Mouse (Mus musculus) limb, embryonic 12.5 days (tissue): Measurements from ENCODE around the gene Grb2. TPM values are rescaled to one million over a fixed set of nuclear protein-coding genes. Genes with fewer than 3 reads are reported as not detected.
"Not testable (repeated sequence)": the region's sequence is repeated elsewhere in the genome, so short reads cannot be mapped to it uniquely, and the experiment has no call there.

Experiments used
- ATAC-seq: fragments of 200-750 bp; cut with Nextera tagmentation; 2 replicates; pipeline ENCODE4 v1.8.0; 2017; ENCODE audit warnings: low read depth, moderate TSS enrichment; ENCODE audit not compliant: insufficient number of reproducible peaks, insufficient read depth, low FRiP score, low TSS enrichment
- H3K27ac ChIP-seq: fragments of 300-500 bp; sonication (generic); 2 replicates; pipeline ENCODE4 v1.5.1; 2016; ENCODE audit warnings: mild to moderate bottlenecking, moderate library complexity
- H3K27me3 ChIP-seq: fragments of 300-500 bp; sonication (generic); 2 replicates; pipeline ENCODE4 v1.6.1; 2016; ENCODE audit warnings: mild to moderate bottlenecking, moderate library complexity
- H3K36me3 ChIP-seq: fragments of 300-500 bp; sonication (generic); 2 replicates; pipeline ENCODE4 v1.6.1; 2016; ENCODE audit warnings: mild to moderate bottlenecking, moderate library complexity
- H3K4me1 ChIP-seq: fragments of 300-500 bp; sonication (generic); replicated peaks from 2 replicates; pipeline ENCODE4 v1.6.1; 2016
- H3K4me2 ChIP-seq: fragments of 300-500 bp; sonication (generic); 2 replicates; pipeline ENCODE4 v1.6.1; 2016; ENCODE audit warnings: mild to moderate bottlenecking, moderate library complexity
- H3K4me3 ChIP-seq: fragments of 300-500 bp; sonication (generic); replicated peaks from 2 replicates; pipeline ENCODE4 v1.5.1; 2016; ENCODE audit warnings: mild to moderate bottlenecking
- H3K9ac ChIP-seq: fragments of 300-500 bp; sonication (generic); replicated peaks from 2 replicates; pipeline ENCODE4 v1.6.1; 2016; ENCODE audit warnings: mild to moderate bottlenecking, moderate library complexity
- H3K9me3 ChIP-seq: fragments of 300-500 bp; sonication (generic); 2 replicates; pipeline ENCODE4 v1.6.1; 2016; ENCODE audit warnings: mild to moderate bottlenecking, moderate library complexity
- WGBS: fragments of 180-500 bp; shearing (Covaris S2); methylation state at CpG from one replicate; pipeline ENCODE4 v1.1.7; 2016; 5-methylcytosine and 5-hydroxymethylcytosine counted together
- polyA plus RNA-seq: library from polyadenylated mRNA; unstranded; fragments of >200 nt; fragmentation: Nextera tagmentation; extraction: Ambion mirVana; gene quantifications from 2 replicates; pipeline ENCODE4 v1.2.1, GENCODE M21; 2016

Gene Grb2
- polyA plus RNA-seq, 1 experiment from 2014 or later: 114 TPM

DNA sequence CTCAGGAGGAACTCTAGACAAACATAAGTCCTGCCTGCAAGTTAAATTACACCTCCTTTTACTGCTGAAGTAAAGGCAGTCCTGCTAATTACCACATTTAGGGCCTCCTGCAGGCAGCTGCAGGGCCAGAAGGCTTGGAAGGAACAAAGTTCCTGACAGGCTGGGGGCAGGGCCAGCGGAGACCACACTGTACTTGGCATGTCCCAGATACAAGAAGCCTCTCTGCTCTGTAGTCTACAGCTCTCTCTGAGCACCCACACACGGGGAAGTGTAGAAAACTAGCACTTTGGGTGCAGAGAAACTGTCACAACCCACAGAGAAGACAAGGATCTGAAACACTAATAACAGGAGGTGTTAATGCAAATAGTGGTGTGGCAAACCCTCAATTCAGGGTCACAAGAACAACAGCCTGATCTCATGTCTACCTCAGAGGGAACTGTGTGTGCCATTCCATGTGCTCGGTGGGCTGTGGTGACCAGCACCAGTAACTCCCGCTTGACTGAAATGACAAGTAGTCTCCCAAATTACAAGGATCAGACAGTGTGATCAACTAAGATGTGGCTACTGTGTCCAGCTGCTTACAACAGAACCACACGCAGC, 37.8 kb downstream of the Grb2 start:
- no peak for ATAC-seq
- peaks cover 4% of the 10 kb centered on the region; the same call in 1 of the 2 replicates for H3K36me3 ChIP-seq
- 20% methylated on average over 5 of the region's 5 CpGs for WGBS

DNA sequence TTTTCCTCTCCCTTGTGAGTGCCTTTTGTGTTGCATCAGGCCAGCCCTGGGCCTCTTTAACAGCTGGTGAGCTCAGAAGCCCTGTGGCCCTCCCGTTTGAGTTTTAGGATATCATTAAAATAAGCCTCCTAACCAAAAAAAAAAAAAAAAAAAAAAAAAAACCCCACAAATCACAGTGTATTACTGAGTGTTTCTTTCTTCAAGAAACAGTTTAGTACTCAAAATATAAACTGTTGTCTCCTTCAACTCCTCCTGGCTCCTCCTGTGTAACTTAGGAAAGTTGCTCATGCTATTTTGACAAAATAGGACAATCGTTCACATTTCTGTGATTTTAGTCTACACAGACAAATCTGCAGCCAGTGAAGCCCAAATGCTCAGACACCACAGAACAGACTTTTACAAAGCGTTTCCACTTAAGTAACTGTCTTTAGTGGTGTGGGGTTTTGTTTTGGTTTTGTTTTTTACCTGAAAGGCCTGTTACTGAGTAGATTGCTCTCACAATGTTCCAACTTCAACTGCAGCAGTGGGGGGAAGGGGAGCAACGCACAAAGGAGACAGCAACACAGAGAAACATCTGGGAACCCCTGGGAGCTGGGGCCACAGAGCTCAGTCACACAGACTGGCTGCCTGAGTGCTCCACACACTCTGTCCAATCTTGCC, 44.6 kb downstream of the Grb2 start:
- Histone ChIP-seq H3K27ac (peak overlapping the region; percentile 42), H3K9ac (no peak overlapping the region), H3K4me2 (no peak overlapping the region), H3K4me3 (no peak overlapping the region), H3K36me3 (peaks cover 17% of the 10 kb centered on the region), H3K4me1 (peaks cover 7% of the 10 kb centered on the region), H3K27me3 (no peaks in the 10 kb centered on the region), H3K9me3 (no peaks in the 10 kb centered on the region)
- ATAC-seq: no peak
- 75% methylated on average over 4 of the region's 4 CpGs for WGBS

More for the DNA sequence above, 37.8 kb downstream of the Grb2 start:
- peaks cover 19% of the 10 kb centered on the region for H3K4me1 ChIP-seq
- H3K9ac ChIP-seq: no peak overlapping the region
- no peak overlapping the region for H3K4me2 ChIP-seq
- peak overlapping the region; percentile 24; the same call in 1 of the 2 replicates for H3K27ac ChIP-seq
- H3K9me3 ChIP-seq: no peaks in the 10 kb centered on the region
- no peaks in the 10 kb centered on the region for H3K27me3 ChIP-seq
- no peak overlapping the region for H3K4me3 ChIP-seq

DNA sequence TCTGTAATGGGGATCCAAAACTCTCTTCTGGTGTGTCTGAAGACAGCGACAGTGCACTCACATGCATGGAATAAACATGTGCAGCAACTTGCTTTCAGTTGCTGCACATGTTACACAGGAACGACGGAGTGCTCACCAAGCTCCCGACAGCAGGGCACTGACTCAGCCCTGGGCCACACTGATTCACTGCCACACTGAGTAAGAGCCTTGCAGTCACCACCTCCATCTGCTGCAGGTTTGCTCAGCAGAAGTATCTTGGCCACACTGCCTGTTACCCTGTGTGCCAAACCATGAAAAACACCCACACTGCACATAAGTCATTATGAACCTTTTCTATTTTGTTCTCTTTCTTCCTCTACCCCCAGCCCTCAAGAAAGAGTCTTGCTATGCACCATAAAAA, 48.0 kb downstream of the Grb2 start:
- H3K9me3 ChIP-seq: no peaks in the 10 kb centered on the region
- no peak overlapping the region for H3K4me3 ChIP-seq
- no peak overlapping the region for H3K4me2 ChIP-seq
- no peak for ATAC-seq
- H3K27me3 ChIP-seq: no peaks in the 10 kb centered on the region
- no peak overlapping the region for H3K27ac ChIP-seq
- H3K36me3 ChIP-seq: peaks cover 17% of the 10 kb centered on the region
- WGBS: 95% methylated on average over 4 of the region's 4 CpGs
- no peak overlapping the region for H3K9ac ChIP-seq
- peaks cover 7% of the 10 kb centered on the region for H3K4me1 ChIP-seq

DNA sequence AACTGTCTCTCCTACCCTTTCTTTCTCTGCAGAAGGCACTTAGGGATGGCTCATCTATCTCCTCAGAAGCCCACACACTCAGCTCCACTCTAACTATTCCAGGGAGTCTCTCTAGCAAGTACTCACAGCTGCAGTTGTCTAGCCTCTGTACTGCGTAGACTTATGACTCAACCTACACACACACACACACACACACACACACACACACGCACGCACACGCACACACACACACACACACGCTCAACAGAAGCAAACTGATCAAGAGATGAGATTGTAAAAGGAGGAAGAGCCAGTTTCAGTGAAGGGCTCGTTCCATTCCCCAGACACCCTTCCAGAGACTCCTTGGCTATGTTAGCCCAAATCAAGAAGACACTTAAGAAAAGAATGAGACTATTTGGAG, 49.9 kb downstream of the Grb2 start:
- Histone ChIP-seq H3K9ac (no peak overlapping the region), H3K4me3 (no peak overlapping the region), H3K27ac (no peak overlapping the region), H3K27me3 (no peaks in the 10 kb centered on the region), H3K9me3 (no peaks in the 10 kb centered on the region), H3K4me1 (no peaks in the 10 kb centered on the region), H3K36me3 (peaks cover 29% of the 10 kb centered on the region), H3K4me2 (no peak overlapping the region)
- ATAC-seq: no peak
- whole genome bisulfite sequencing: 85% methylated on average over 6 of the region's 6 CpGs

DNA sequence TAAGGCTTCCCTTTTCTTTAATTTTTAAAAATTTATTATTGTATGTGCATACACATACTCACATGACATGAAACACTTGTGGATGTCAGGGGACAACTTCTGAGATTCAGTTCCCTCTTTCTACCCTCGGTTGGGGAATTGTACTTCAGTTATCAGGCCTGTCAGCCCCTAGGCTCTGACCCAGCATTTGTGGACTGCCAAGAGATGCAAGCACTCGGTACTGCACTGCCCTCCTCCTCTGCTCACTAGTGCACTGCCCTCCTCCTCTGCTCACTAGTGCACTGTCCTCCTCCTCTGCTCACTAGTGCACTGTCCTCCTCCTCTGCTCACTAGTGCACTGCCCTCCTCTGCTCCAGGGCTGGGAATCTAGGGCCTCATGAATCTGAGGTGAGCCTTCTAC, 54.3 kb downstream of the Grb2 start:
- peaks cover 52% of the 10 kb centered on the region for H3K36me3 ChIP-seq
- H3K9ac ChIP-seq: no peak overlapping the region
- no peak overlapping the region for H3K27ac ChIP-seq
- WGBS: 75% methylated on average over 2 of the region's 2 CpGs
- ATAC-seq: no peak
- no peaks in the 10 kb centered on the region for H3K27me3 ChIP-seq
- H3K4me3 ChIP-seq: no peak overlapping the region
- no peak overlapping the region for H3K4me2 ChIP-seq
- no peaks in the 10 kb centered on the region for H3K9me3 ChIP-seq
- H3K4me1 ChIP-seq: no peaks in the 10 kb centered on the region

DNA sequence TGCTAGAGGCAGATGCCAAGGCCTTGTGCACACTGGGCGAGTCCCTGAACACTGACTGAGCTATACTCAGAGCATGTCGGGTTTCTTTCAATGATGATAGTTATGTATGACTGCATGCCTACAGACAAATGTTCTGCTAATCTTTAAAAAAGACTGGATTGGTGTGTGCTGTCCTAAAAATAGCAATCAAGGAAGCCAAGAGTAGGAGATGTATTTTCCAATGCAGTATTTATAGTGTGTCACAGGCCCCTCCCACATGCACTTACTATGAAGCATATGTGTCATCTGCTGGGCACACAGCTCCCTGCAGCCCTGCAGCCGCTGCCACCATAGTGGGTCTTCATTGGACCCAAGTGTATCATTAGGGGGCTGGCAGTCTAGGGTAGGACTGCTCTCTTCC, 55.2 kb downstream of the Grb2 start:
- ATAC-seq: no peak
- no peaks in the 10 kb centered on the region for H3K4me1 ChIP-seq
- peaks cover 57% of the 10 kb centered on the region for H3K36me3 ChIP-seq
- no peak overlapping the region for H3K27ac ChIP-seq
- no peak overlapping the region for H3K9ac ChIP-seq
- no peaks in the 10 kb centered on the region for H3K9me3 ChIP-seq
- no peak overlapping the region for H3K4me3 ChIP-seq
- 85% methylated on average over 3 of the region's 3 CpGs for WGBS
- no peaks in the 10 kb centered on the region for H3K27me3 ChIP-seq
- H3K4me2 ChIP-seq: no peak overlapping the region

DNA sequence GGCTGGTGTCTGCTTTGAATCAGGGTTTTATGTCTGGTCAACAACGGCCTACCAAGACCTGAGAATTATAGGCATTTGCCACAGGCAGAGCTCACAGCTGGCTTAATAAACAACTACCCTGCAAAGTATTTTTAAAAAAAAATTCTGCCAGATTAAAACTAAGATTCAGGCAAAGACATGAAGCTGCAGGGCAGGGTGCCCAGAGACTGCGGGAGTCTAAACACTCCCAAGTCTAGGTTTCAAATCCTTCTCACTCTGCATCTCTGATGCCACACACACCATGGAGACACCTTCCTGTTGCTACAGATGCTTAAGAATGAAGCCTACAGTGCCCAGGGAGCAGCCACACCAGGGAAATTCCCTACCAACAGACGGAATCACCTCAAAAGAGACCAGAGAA, 56.7 kb downstream of the Grb2 start:
- Histone ChIP-seq H3K27ac (no peak overlapping the region), H3K4me3 (no peak overlapping the region), H3K9ac (no peak overlapping the region), H3K36me3 (peaks cover 64% of the 10 kb centered on the region), H3K27me3 (no peaks in the 10 kb centered on the region), H3K4me1 (no peaks in the 10 kb centered on the region), H3K9me3 (no peaks in the 10 kb centered on the region), H3K4me2 (no peak overlapping the region)
- ATAC-seq: no peak
- 78% methylated on average over 3 of the region's 3 CpGs for WGBS

DNA sequence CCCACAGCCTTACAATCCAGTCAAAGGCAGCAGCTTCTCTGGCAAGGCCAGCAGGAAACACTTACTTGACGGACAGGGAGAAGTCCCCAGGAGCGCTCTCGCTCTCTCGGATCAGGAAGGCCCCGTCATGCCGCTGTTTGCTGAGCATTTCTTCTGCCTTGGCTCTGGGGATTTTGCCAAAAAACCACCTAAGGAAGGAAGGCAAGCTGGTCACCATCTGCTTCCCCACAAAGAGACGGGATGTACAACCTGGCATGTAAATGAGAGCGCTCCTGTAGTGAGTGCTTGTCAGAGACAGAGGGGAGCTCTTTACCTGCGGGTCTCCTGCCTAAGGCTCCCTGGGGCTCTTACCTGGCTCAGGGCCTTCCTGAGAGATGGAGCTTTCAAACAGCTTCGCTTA, 58.7 kb downstream of the Grb2 start:
- H3K27ac ChIP-seq: no peak overlapping the region
- H3K9me3 ChIP-seq: no peaks in the 10 kb centered on the region
- no peaks in the 10 kb centered on the region for H3K4me1 ChIP-seq
- no peak overlapping the region for H3K4me3 ChIP-seq
- no peak overlapping the region for H3K4me2 ChIP-seq
- no peak for ATAC-seq
- H3K27me3 ChIP-seq: no peaks in the 10 kb centered on the region
- 77% methylated on average over 10 of the region's 10 CpGs for WGBS
- H3K9ac ChIP-seq: no peak overlapping the region
- H3K36me3 ChIP-seq: peaks cover 71% of the 10 kb centered on the region

DNA sequence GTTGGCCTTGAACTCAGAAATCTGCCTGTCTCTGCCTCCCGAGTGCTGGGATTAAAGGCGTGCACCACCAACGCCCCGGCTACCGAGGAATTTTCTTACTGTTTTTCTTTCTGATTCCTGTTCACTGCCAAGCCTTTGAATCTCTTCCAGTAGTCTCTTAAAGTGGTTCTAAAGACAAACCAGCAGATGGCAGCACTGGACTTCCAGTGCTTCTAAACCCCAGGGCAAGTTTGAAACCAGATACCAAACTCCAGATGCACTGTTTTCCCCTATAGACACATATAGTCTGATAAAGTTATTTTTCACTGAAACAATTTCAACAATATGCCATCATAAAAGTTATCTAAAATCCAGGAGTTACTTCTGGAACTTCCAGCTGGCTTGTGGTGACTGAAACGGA, 60.9 kb downstream of the Grb2 start:
- ATAC-seq: no peak
- Histone ChIP-seq H3K36me3 (peaks cover 69% of the 10 kb centered on the region), H3K4me3 (no peak overlapping the region), H3K9me3 (no peaks in the 10 kb centered on the region), H3K27ac (no peak overlapping the region), H3K27me3 (no peaks in the 10 kb centered on the region), H3K9ac (no peak overlapping the region), H3K4me1 (no peaks in the 10 kb centered on the region), H3K4me2 (no peak overlapping the region)
- WGBS: 69% methylated on average over 6 of the region's 6 CpGs

DNA sequence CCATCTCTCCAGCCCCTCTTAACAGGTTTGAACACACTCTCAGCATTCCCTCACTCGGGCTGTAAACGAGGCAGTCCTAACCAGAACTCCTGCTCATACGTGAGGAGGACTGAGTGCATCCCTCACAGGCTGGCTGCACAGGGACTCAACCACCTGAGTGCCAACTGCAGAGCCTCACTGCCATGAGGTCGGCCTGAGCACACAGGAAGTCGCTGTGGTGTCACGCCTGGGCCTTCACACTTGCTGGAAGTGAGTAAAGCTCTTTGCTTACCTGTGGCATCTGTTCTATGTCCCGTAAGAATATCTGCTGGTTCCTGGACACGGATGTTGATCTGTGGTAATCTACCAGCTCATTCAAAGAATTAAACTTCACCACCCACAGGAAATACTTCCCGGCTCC, 62.0 kb downstream of the Grb2 start:
- Histone ChIP-seq H3K4me1 (no peaks in the 10 kb centered on the region), H3K4me2 (no peak overlapping the region), H3K36me3 (peaks cover 64% of the 10 kb centered on the region), H3K27me3 (no peaks in the 10 kb centered on the region), H3K9ac (no peak overlapping the region), H3K9me3 (no peaks in the 10 kb centered on the region), H3K27ac (no peak overlapping the region), H3K4me3 (no peak overlapping the region)
- no peak for ATAC-seq
- 93% methylated on average over 9 of the region's 9 CpGs for WGBS

DNA sequence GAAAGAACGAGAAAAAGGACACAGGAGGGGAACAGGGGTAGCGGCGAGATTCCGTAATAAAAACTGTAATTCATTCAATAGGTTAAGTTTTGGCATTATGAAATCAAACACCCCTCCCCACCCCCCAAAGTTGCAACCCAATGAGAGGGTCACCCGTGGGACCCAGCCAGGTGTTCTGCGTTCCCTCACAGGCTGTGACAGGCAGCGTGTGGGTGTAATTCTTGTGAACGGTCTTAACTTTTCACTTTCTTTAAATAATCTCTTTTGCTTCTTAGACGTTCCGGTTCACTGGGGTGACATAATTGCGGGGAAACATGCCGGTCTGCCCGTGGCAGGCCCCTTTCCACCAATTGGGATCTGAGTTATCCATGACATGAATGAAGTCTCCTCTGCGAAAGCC, 62.9 kb downstream of the Grb2 start:
- peaks cover 57% of the 10 kb centered on the region for H3K36me3 ChIP-seq
- WGBS: 90% methylated on average over 14 of the region's 14 CpGs
- not testable (repeated sequence) for H3K4me3 ChIP-seq, H3K27me3 ChIP-seq, H3K4me1 ChIP-seq, H3K27ac ChIP-seq, H3K4me2 ChIP-seq, ATAC-seq, H3K9ac ChIP-seq, H3K9me3 ChIP-seq

DNA sequence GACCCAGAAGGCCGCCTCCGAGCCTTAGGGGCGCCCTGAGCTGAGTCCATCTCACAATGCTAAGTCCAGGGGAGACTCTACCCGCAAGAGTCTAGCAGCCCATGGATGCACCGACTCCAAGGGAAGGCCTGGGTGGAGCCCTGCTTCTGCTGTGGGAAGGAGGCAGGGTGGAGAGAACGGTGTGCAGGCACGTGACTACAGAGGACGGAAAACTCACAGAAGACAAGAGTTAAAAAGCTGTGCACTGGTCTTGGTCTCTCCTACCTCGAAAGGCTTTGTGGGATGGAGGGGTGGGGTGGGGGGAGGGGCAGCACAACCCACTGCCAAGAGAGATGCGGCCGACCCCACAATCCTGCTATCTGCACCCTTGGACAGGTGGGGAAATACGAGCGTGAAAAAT, 64.1 kb downstream of the Grb2 start:
- ATAC-seq: peak; percentile 43; the same call in 1 of the 2 replicates
- no peaks in the 10 kb centered on the region for H3K9me3 ChIP-seq

More for the DNA sequence above, 64.1 kb downstream of the Grb2 start:
- H3K27ac ChIP-seq: no peak overlapping the region; the same call in 1 of the 2 replicates
- no peaks in the 10 kb centered on the region for H3K4me1 ChIP-seq
- 94% methylated on average over 13 of the region's 13 CpGs for WGBS
- H3K4me3 ChIP-seq: no peak overlapping the region
- no peak overlapping the region for H3K4me2 ChIP-seq
- H3K9ac ChIP-seq: no peak overlapping the region
- H3K27me3 ChIP-seq: no peaks in the 10 kb centered on the region
- H3K36me3 ChIP-seq: peaks cover 47% of the 10 kb centered on the region
